Mouse (Mus musculus): ENCODE measurements at regions not wholly inside any gene's neighbourhood (a gene's known extent, or its start where the extent isn't known, plus 50 kb on each side); places are given as distances from the start of the nearest gene placed in this dataset.

GRCm38 (mm10) chr15:9898211-9898610, 149.5 kb upstream of the Spef2 start:
- no peak overlapping the region for H3K9ac ChIP-seq (ENCODE audit: insufficient read depth, low read depth)
- H3K79me2 ChIP-seq (replicated peaks; ENCODE audit: control insufficient read depth, extremely low read depth, insufficient read depth, poor library complexity, severe bottlenecking) = no peaks in the 10 kb centered on the region
- H3K27me3 ChIP-seq (replicated peaks) = no peaks in the 10 kb centered on the region
- H3K36me3 ChIP-seq (replicated peaks in 1 of 2; ENCODE audit: control insufficient read depth in 1 of 2, insufficient read depth in 1 of 2, low read length in 1 of 2) = no peaks in the 10 kb centered on the region
- no peak overlapping the region for H3K27ac ChIP-seq (ENCODE audit: insufficient read depth, low read depth)
- no peaks in the 10 kb centered on the region for H3K9me3 ChIP-seq (replicated peaks; ENCODE audit: low read length)
- TF ChIP-seq RCOR1 (conservative IDR thresholded peaks at IDR 0.05; ENCODE audit: low read depth, low read length) = no peak
- no peak for TF ChIP-seq MAFK (IDR thresholded peaks at IDR 0.05; ENCODE audit: insufficient replicate concordance, low read length)
- no peak for TF ChIP-seq USF2 (conservative IDR thresholded peaks at IDR 0.05; ENCODE audit: low read depth, low read length)
- TF ChIP-seq ZC3H11A (IDR thresholded peaks at IDR 0.05; ENCODE audit: low read depth, low read length) = no peak
- no peak for TF ChIP-seq TCF12 (IDR thresholded peaks at IDR 0.05; ENCODE audit: low read depth, low read length)
- no peak overlapping the region for H3K4me3 ChIP-seq (replicated peaks in 1 of 3; ENCODE audit: low read depth in 2 of 3, low read length in 2 of 3, poor library complexity in 1 of 3)
- peaks cover 0 to 2% of the 10 kb centered on the region in 2 experiments; a peak in 1 of 4 replicates for H3K4me1 ChIP-seq (ENCODE audit: control insufficient read depth in 1 of 2, insufficient read depth in 2 of 2)
- H3K4me2 ChIP-seq (ENCODE audit: insufficient read depth, low read depth, poor library complexity, severe bottlenecking) = no peak overlapping the region
- dilution Hi-C loops (cut with MboI; ENCODE audit: extremely low pct_ligation_motif_present, extremely low pct_unique_long_range_greater_than_20kb, low sequenced_read_pairs) = no loop called here
- in situ Hi-C loops (cut with MboI; ENCODE audit: low pct_ligation_motif_present, low pct_unique_long_range_greater_than_20kb, low sequenced_read_pairs) = no loop called here
- DNase-seq (ENCODE audit: extremely low read depth) = no peak

- no peaks in the 10 kb centered on the region for H3K27me3 ChIP-seq (replicated peaks)
- no peak overlapping the region for H3K4me3 ChIP-seq (replicated peaks in 1 of 3; ENCODE audit: low read depth in 2 of 3, low read length in 2 of 3, poor library complexity in 1 of 3)
- H3K9ac ChIP-seq (ENCODE audit: insufficient read depth, low read depth) = no peak overlapping the region
- H3K36me3 ChIP-seq (replicated peaks in 1 of 2; ENCODE audit: control insufficient read depth in 1 of 2, insufficient read depth in 1 of 2, low read length in 1 of 2) = no peaks in the 10 kb centered on the region
- H3K4me1 ChIP-seq (ENCODE audit: control insufficient read depth in 1 of 2, insufficient read depth in 2 of 2) = no peaks in the 10 kb centered on the region; a peak in 1 of 4 replicates
- TF ChIP-seq ZKSCAN1 (IDR thresholded peaks at IDR 0.05; ENCODE audit: borderline replicate concordance, low read depth, low read length) = no peak
- no peak for TF ChIP-seq MYC (IDR thresholded peaks at IDR 0.05; ENCODE audit: low read depth, low read length)
- TF ChIP-seq CHD2 (IDR thresholded peaks at IDR 0.05; ENCODE audit: low read length) = no peak
- TF ChIP-seq E2F4 (IDR thresholded peaks at IDR 0.05; ENCODE audit: insufficient replicate concordance, low read depth, low read length) = no peak
- no peak for TF ChIP-seq RAD21 (IDR thresholded peaks at IDR 0.05; ENCODE audit: low read depth, low read length)
- no peak for TF ChIP-seq SIN3A (IDR thresholded peaks at IDR 0.05; ENCODE audit: low read length)
- no peak for TF ChIP-seq MAFK (IDR thresholded peaks at IDR 0.05; ENCODE audit: insufficient replicate concordance, low read length)
- TF ChIP-seq MEF2A (IDR thresholded peaks at IDR 0.05; ENCODE audit: borderline replicate concordance, low read depth, low read length) = no peak
- TF ChIP-seq MXI1 (IDR thresholded peaks at IDR 0.05; ENCODE audit: low read depth, low read length) = no peak
- in situ Hi-C loops (cut with MboI; ENCODE audit: low pct_ligation_motif_present, low pct_unique_long_range_greater_than_20kb, low sequenced_read_pairs) (no loop called here), dilution Hi-C loops (cut with MboI; ENCODE audit: extremely low pct_ligation_motif_present, extremely low pct_unique_long_range_greater_than_20kb, low sequenced_read_pairs) (no loop called here)
- H3K9me3 ChIP-seq (replicated peaks; ENCODE audit: low read length) = no peaks in the 10 kb centered on the region
- no peak overlapping the region for H3K4me2 ChIP-seq (ENCODE audit: insufficient read depth, low read depth, poor library complexity, severe bottlenecking)
- no peak for DNase-seq (ENCODE audit: extremely low read depth)
- H3K79me2 ChIP-seq (replicated peaks; ENCODE audit: control insufficient read depth, extremely low read depth, insufficient read depth, poor library complexity, severe bottlenecking) = no peaks in the 10 kb centered on the region
- H3K27ac ChIP-seq (ENCODE audit: insufficient read depth, low read depth) = no peak overlapping the region
Measured at GRCm38 (mm10) chr15:9893146-9893545, 144.5 kb upstream of the Spef2 start.

GRCm38 (mm10) chr15:9892208-9892607, 143.5 kb upstream of the Spef2 start:
- H3K9me3 ChIP-seq (replicated peaks; ENCODE audit: low read length) = no peaks in the 10 kb centered on the region
- no peaks in the 10 kb centered on the region for H3K4me1 ChIP-seq (ENCODE audit: control insufficient read depth in 1 of 2, insufficient read depth in 2 of 2)
- no peak overlapping the region for H3K27ac ChIP-seq (ENCODE audit: insufficient read depth, low read depth)
- no peaks in the 10 kb centered on the region for H3K27me3 ChIP-seq (replicated peaks)
- no peak overlapping the region for H3K9ac ChIP-seq (ENCODE audit: insufficient read depth, low read depth)
- no peak overlapping the region for H3K4me2 ChIP-seq (ENCODE audit: insufficient read depth, low read depth, poor library complexity, severe bottlenecking)
- no peaks in the 10 kb centered on the region for H3K36me3 ChIP-seq (replicated peaks in 1 of 2; ENCODE audit: control insufficient read depth in 1 of 2, insufficient read depth in 1 of 2, low read length in 1 of 2)
- no peak for DNase-seq (ENCODE audit: extremely low read depth)
- in situ Hi-C loops (cut with MboI; ENCODE audit: low pct_ligation_motif_present, low pct_unique_long_range_greater_than_20kb, low sequenced_read_pairs) = no loop called here
- no peaks in the 10 kb centered on the region for H3K79me2 ChIP-seq (replicated peaks; ENCODE audit: control insufficient read depth, extremely low read depth, insufficient read depth, poor library complexity, severe bottlenecking)
- no peak overlapping the region for H3K4me3 ChIP-seq (replicated peaks in 1 of 3; ENCODE audit: low read depth in 2 of 3, low read length in 2 of 3, poor library complexity in 1 of 3)
- dilution Hi-C loops (cut with MboI; ENCODE audit: extremely low pct_ligation_motif_present, extremely low pct_unique_long_range_greater_than_20kb, low sequenced_read_pairs) = no loop called here
- TF ChIP-seq HCFC1 (IDR thresholded peaks at IDR 0.05; ENCODE audit: low read depth, low read length) = no peak
- TF ChIP-seq PAX5 (IDR thresholded peaks at IDR 0.05; ENCODE audit: low read length) = no peak
- TF ChIP-seq MAX (IDR thresholded peaks at IDR 0.05; ENCODE audit: low read length) = no peak
- TF ChIP-seq TBP (conservative IDR thresholded peaks at IDR 0.05; ENCODE audit: low read depth, low read length) = no peak
- no peak for TF ChIP-seq POLR2A (IDR thresholded peaks at IDR 0.05; ENCODE audit: low read depth, low read length)
- no peak for TF ChIP-seq MYC (IDR thresholded peaks at IDR 0.05; ENCODE audit: low read depth, low read length)
- TF ChIP-seq NRF1 (IDR thresholded peaks at IDR 0.05; ENCODE audit: low read depth, low read length) = no peak
- no peak for TF ChIP-seq UBTF (IDR thresholded peaks at IDR 0.05; ENCODE audit: low read depth, low read length)
- no peak for TF ChIP-seq EP300 (IDR thresholded peaks at IDR 0.05; ENCODE audit: low read length)
- TF ChIP-seq ZKSCAN1 (IDR thresholded peaks at IDR 0.05; ENCODE audit: borderline replicate concordance, low read depth, low read length) = no peak

All from CH12.LX (cell line).